Mouse (Mus musculus) heart, embryonic 14.5 days (tissue): ENCODE results near the gene Gm15140. TPM values are rescaled to one million over a fixed set of nuclear protein-coding genes. Genes with fewer than 3 reads are reported as not detected.
"Not testable (repeated sequence)": the region's sequence is repeated elsewhere in the genome, so short reads cannot be mapped to it uniquely, and the experiment has no call there.

Source experiments
- ATAC-seq: fragments of 200-750 bp; cut with Nextera tagmentation; 2 replicates; pipeline ENCODE4 v1.8.0; 2017; ENCODE audit warnings: low read depth, moderate TSS enrichment; ENCODE audit not compliant: insufficient number of reproducible peaks, insufficient read depth, low FRiP score
- H3K27ac ChIP-seq, 2 experiments: fragments of 200-500 bp in 1 of 2; fragments of 300-500 bp in 1 of 2; sonication (generic) in 1 of 2; replicated peaks in 1 of 2; 2 replicates each; pipeline ENCODE4 v1.5.1; 2012 to 2014; ENCODE audit warnings: low read depth in 2 of 2, low read length in 2 of 2, control low read depth in 1 of 2, mild to moderate bottlenecking in 1 of 2, mixed read lengths in 1 of 2; ENCODE audit not compliant: control insufficient read depth in 1 of 2, insufficient read depth in 1 of 2
- H3K27me3 ChIP-seq: fragments of 300-500 bp; sonication (generic); 2 replicates; pipeline ENCODE4 v1.6.1; 2014; ENCODE audit warnings: mild to moderate bottlenecking, low read length, control low read depth; ENCODE audit not compliant: control insufficient read depth, insufficient read depth
- H3K36me3 ChIP-seq: fragments of 300-500 bp; sonication (generic); 2 replicates; pipeline ENCODE4 v1.6.1; 2014; ENCODE audit warnings: mild to moderate bottlenecking, control low read depth, low read length, mixed read lengths; ENCODE audit not compliant: control insufficient read depth, insufficient read depth
- H3K4me1 ChIP-seq, 2 experiments: fragments of 200-500 bp in 1 of 2; fragments of 300-500 bp in 1 of 2; sonication (generic) in 1 of 2; 2 replicates each; pipeline ENCODE4 v1.6.1; 2012 to 2014; ENCODE audit warnings: low read length in 2 of 2, control low read depth in 1 of 2, mixed read lengths in 1 of 2; ENCODE audit not compliant: control insufficient read depth in 2 of 2, insufficient read depth in 2 of 2
- H3K4me2 ChIP-seq: fragments of 300-500 bp; sonication (generic); 2 replicates; pipeline ENCODE4 v1.6.1; 2014; ENCODE audit warnings: mild to moderate bottlenecking, low read length
- H3K4me3 ChIP-seq, 2 experiments: fragments of 200-500 bp in 1 of 2; fragments of 300-500 bp in 1 of 2; sonication (generic) in 1 of 2; 2 replicates each; pipeline ENCODE4 v1.5.1; 2012 to 2014; ENCODE audit warnings: low read length in 2 of 2, mild to moderate bottlenecking in 2 of 2, control low read depth in 1 of 2, low read depth in 1 of 2, moderate library complexity in 1 of 2; ENCODE audit not compliant: control insufficient read depth in 1 of 2, insufficient read depth in 1 of 2
- H3K9ac ChIP-seq: fragments of 300-500 bp; sonication (generic); 2 replicates; pipeline ENCODE4 v1.6.1; 2014; ENCODE audit warnings: mild to moderate bottlenecking, low read length
- H3K9me3 ChIP-seq: fragments of 300-500 bp; sonication (generic); 2 replicates; pipeline ENCODE4 v1.6.1; 2016; ENCODE audit warnings: low read length, control low read depth; ENCODE audit not compliant: control insufficient read depth
- WGBS: fragments of 180-500 bp; shearing (Covaris S2); extraction: QIAGEN DNeasy Blood & Tissue Kit; methylation state at CpG from one replicate; pipeline ENCODE4 v1.1.7; 2014; 5-methylcytosine and 5-hydroxymethylcytosine counted together
- polyA plus RNA-seq: library from polyadenylated mRNA; unstranded; fragments of >200 nt; fragmentation: Nextera tagmentation; extraction: Ambion mirVana; gene quantifications from 2 replicates; pipeline ENCODE4 v1.2.1, GENCODE M21; 2014

The Gm15140 gene
- not detected in 2 replicates for polyA plus RNA-seq

DNA sequence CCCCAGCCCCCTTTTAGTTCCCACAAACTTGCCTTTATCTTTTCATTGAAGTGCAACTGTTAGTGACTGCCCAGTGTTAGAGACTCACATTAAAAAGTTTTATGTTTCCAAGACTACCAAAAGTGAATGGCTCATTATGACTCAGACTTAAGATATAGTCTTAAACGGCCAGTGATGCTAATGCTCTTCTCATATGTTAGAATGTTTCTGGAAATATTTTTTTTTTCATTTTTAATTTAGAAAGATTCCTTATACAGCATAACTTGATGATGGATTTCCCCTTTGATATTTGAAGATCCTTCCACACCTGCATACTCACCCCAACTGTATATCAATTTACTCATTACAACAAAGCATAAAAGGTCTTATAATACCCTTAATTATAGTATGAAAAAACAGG lies at the start of gene Gm15140:
Gm15140 (minus strand) TSS at position 101 of the 400 bp plus-strand sequence.
- H3K9ac ChIP-seq, H3K4me2 ChIP-seq, ATAC-seq, H3K36me3 ChIP-seq, H3K4me3 ChIP-seq, H3K9me3 ChIP-seq, H3K27ac ChIP-seq, H3K27me3 ChIP-seq, H3K4me1 ChIP-seq: not testable (repeated sequence)
- 35% methylated on average over 1 of the region's 1 CpGs for WGBS

Other genes with a start within 250 kb of the Gm15140 start
- not detected in 2 replicates for gene Samt1, start 108.0 kb downstream of the Gm15140 start, polyA plus RNA-seq
- gene 4921511M17Rik, start 86.9 kb downstream of the Gm15140 start, polyA plus RNA-seq: not detected in 2 replicates
- not detected in 2 replicates for gene Gm10057, start 65.6 kb downstream of the Gm15140 start, polyA plus RNA-seq
- gene 4930524N10Rik, start 222.7 kb upstream of the Gm15140 start, polyA plus RNA-seq: not detected in 2 replicates